Mouse (Mus musculus): ENCODE measurements around the gene Phlda1. TPM values are rescaled to one million over a fixed set of nuclear protein-coding genes. Genes with fewer than 3 reads are reported as not detected.

The Phlda1 gene
- polyA plus RNA-seq, 1 experiment from 2014 or later = 18.4 TPM

- CTCF ChIA-PET = interaction anchor here (0.6 to 3.1 kb wide), 19 partner anchors 12 to 472 kb away, joined by 3 to 27 read pairs (median 3); partner anchors contain the start of gene Bbs10
- POLR2A ChIA-PET = interaction anchor here (0.9 kb wide), 1 partner anchor 11 kb away, joined by 3 read pairs; no protein-coding TSS in a partner anchor
Observed at GRCm38 (mm10) chr10:111503071-111503470, 3.0 kb upstream of the Phlda1 start.

GRCm38 (mm10) chr10:111503716-111504115 lies 2.4 kb upstream of the Phlda1 start:
- no peaks in the 10 kb centered on the region for H3K27me3 ChIP-seq
- in situ Hi-C loops (cut with MboI; ENCODE audit: low pct_unique_long_range_greater_than_20kb) = no loop called here
- ATAC-seq (no peak), DNase-seq (ENCODE audit: low read depth, low spot score) (no peak)
- TF ChIP-seq CTCF (IDR thresholded peaks at IDR 0.05) = no peak
- ChIA-PET CTCF (interaction anchor here (0.7 to 3.1 kb wide), 16 partner anchors 9 to 471 kb away, joined by 3 to 27 read pairs (median 5); partner anchors contain the start of gene Bbs10), POLR2A (interaction anchor here (0.7 kb wide), 1 partner anchor 66 kb away, joined by 3 read pairs; no protein-coding TSS in a partner anchor)

More at GRCm38 (mm10) chr10:111503071-111503470, 3.0 kb upstream of the Phlda1 start:
- H3K27me3 ChIP-seq = no peaks in the 10 kb centered on the region
- no peak for DNase-seq (ENCODE audit: low read depth, low spot score)
- TF ChIP-seq CTCF (IDR thresholded peaks at IDR 0.05) = no peak
- in situ Hi-C loops (cut with MboI; ENCODE audit: low pct_unique_long_range_greater_than_20kb) = no loop called here
- no peak for ATAC-seq

- H3K27me3 ChIP-seq = no peaks in the 10 kb centered on the region
- ATAC-seq (no peak), DNase-seq (ENCODE audit: low read depth, low spot score) (no peak)
- POLR2A ChIA-PET = interaction anchor here (1.4 kb wide), 1 partner anchor 428 kb away, joined by 3 read pairs; no protein-coding TSS in a partner anchor
- no peak for TF ChIP-seq CTCF (IDR thresholded peaks at IDR 0.05)
- in situ Hi-C loops (cut with MboI; ENCODE audit: low pct_unique_long_range_greater_than_20kb) = loop anchor here (5.0 kb wide), 5 partner anchors 48 to 458 kb away; no protein-coding TSS in a partner anchor
- CTCF ChIA-PET = interaction anchor here (0.7 to 3.1 kb wide), 8 partner anchors 9 to 460 kb away, joined by 3 to 27 read pairs (median 4); no protein-coding TSS in a partner anchor
Observed at GRCm38 (mm10) chr10:111504606-111505005, 1.5 kb upstream of the Phlda1 start.

GRCm38 (mm10) chr10:111505406-111505805 lies 680 bp upstream of the Phlda1 start:
- ATAC-seq = no peak
- in situ Hi-C loops (cut with MboI; ENCODE audit: low pct_unique_long_range_greater_than_20kb) = loop anchor here (5.0 kb wide), 5 partner anchors 47 to 457 kb away; no protein-coding TSS in a partner anchor
- DNase-seq (ENCODE audit: low read depth, low spot score) = no peak
- ChIA-PET CTCF (interaction anchor here (0.7 to 0.9 kb wide), 2 partner anchors 38 to 416 kb away, joined by 3 read pairs; no protein-coding TSS in a partner anchor), POLR2A (interaction anchor here (0.6 to 1.4 kb wide), 12 partner anchors 15 to 492 kb away, joined by 3 to 6 read pairs (median 4); no protein-coding TSS in a partner anchor)
- no peaks in the 10 kb centered on the region for H3K27me3 ChIP-seq
- TF ChIP-seq CTCF (IDR thresholded peaks at IDR 0.05) = no peak

GRCm38 (mm10) chr10:111506926-111507459 lies 907 bp downstream of the Phlda1 start:
- POLR2A ChIA-PET = interaction anchor here (1.1 kb wide), 1 partner anchor 33 kb away, joined by 4 read pairs; no protein-coding TSS in a partner anchor
- H3K27me3 ChIP-seq = no peaks in the 10 kb centered on the region
- peak; percentile 19 for ATAC-seq
- in situ Hi-C loops (cut with MboI; ENCODE audit: low pct_unique_long_range_greater_than_20kb) = loop anchor here (5.0 kb wide), 5 partner anchors 45 to 455 kb away; no protein-coding TSS in a partner anchor
- DNase-seq (ENCODE audit: low read depth, low spot score) = no peak
- TF ChIP-seq CTCF (IDR thresholded peaks at IDR 0.05) = no peak
- CTCF ChIA-PET = interaction anchor here (0.8 to 1.9 kb wide), 4 partner anchors 148 to 421 kb away, joined by 3 to 9 read pairs (median 4); no protein-coding TSS in a partner anchor

- TF ChIP-seq CTCF (IDR thresholded peaks at IDR 0.05) = no peak
- no peaks in the 10 kb centered on the region for H3K27me3 ChIP-seq
- ChIA-PET CTCF (interaction anchor here (0.8 to 1.9 kb wide), 5 partner anchors 90 to 421 kb away, joined by 3 to 9 read pairs (median 3); no protein-coding TSS in a partner anchor), POLR2A (no interaction called here)
- ATAC-seq = no peak
- in situ Hi-C loops (cut with MboI; ENCODE audit: low pct_unique_long_range_greater_than_20kb) = loop anchor here (5.0 kb wide), 5 partner anchors 45 to 455 kb away; no protein-coding TSS in a partner anchor
- DNase-seq (ENCODE audit: low read depth, low spot score) = no peak
Observed at GRCm38 (mm10) chr10:111507460-111508211, 1.6 kb downstream of the Phlda1 start.

GRCm38 (mm10) chr10:111508324-111509080 lies 2.4 kb downstream of the Phlda1 start:
- in situ Hi-C loops (cut with MboI; ENCODE audit: low pct_unique_long_range_greater_than_20kb) = loop anchor here (5.0 kb wide), 5 partner anchors 44 to 454 kb away; no protein-coding TSS in a partner anchor
- ATAC-seq (no peak), DNase-seq (ENCODE audit: low read depth, low spot score) (no peak)
- ChIA-PET CTCF (no interaction called here), POLR2A (no interaction called here)
- H3K27me3 ChIP-seq = no peaks in the 10 kb centered on the region
- no peak for TF ChIP-seq CTCF (IDR thresholded peaks at IDR 0.05)

GRCm38 (mm10) chr10:111509103-111509784 lies 3.2 kb downstream of the Phlda1 start:
- DNase-seq (ENCODE audit: low read depth, low spot score) (no peak), ATAC-seq (no peak)
- ChIA-PET CTCF (no interaction called here), POLR2A (no interaction called here)
- no peak for TF ChIP-seq CTCF (IDR thresholded peaks at IDR 0.05)
- H3K27me3 ChIP-seq = no peaks in the 10 kb centered on the region
- in situ Hi-C loops (cut with MboI; ENCODE audit: low pct_unique_long_range_greater_than_20kb) = loop anchor here (5.0 kb wide), 5 partner anchors 43 to 453 kb away; no protein-coding TSS in a partner anchor

- DNase-seq (ENCODE audit: low read depth, low spot score) (no peak), ATAC-seq (no peak)
- no peak for TF ChIP-seq CTCF (IDR thresholded peaks at IDR 0.05)
- no peaks in the 10 kb centered on the region for H3K27me3 ChIP-seq
- in situ Hi-C loops (cut with MboI; ENCODE audit: low pct_unique_long_range_greater_than_20kb) = loop anchor here (5.0 kb wide), 5 partner anchors 42 to 452 kb away; no protein-coding TSS in a partner anchor
- CTCF ChIA-PET = no interaction called here
- POLR2A ChIA-PET = no interaction called here
Observed at GRCm38 (mm10) chr10:111509981-111510380, 3.9 kb downstream of the Phlda1 start.
